Mouse (Mus musculus) mature B cell (primary cell): Measurements from ENCODE around the gene Grin1.
"Not testable (repeated sequence)": the region's sequence is repeated elsewhere in the genome, so short reads cannot be mapped to it uniquely, and the experiment has no call there.

Experiments used
- in situ Hi-C: fragments of 300-500 bp; cut with MboI; formaldehyde crosslinking; loops from 2 replicates; pipeline ENCODE4 v1.14.3; 2019

The Grin1 gene

GRCm38 (mm10) chr2:25256443-25257109, 62.4 kb downstream of the Grin1 start:
- in situ Hi-C loops: not testable (repeated sequence)

GRCm38 (mm10) chr2:25255284-25255779, 63.7 kb downstream of the Grin1 start, which contains the start of gene Tmem203:
TSS of gene Tmem203 (plus strand) at chr2:25255439.
- in situ Hi-C loops: no loop called here

- in situ Hi-C loops: no loop called here
Measured at GRCm38 (mm10) chr2:25252331-25252730, 66.7 kb downstream of the Grin1 start.

- in situ Hi-C loops: no loop called here
Measured at GRCm38 (mm10) chr2:25246183-25247072, 72.6 kb downstream of the Grin1 start, which contains the start of gene AL732309.1. TSS of gene AL732309.1 (minus strand) at chr2:25246863.

GRCm38 (mm10) chr2:25244144-25244543, 74.8 kb downstream of the Grin1 start:
- in situ Hi-C loops: no loop called here

GRCm38 (mm10) chr2:25243342-25243741, 75.6 kb downstream of the Grin1 start:
- in situ Hi-C loops: no loop called here

- in situ Hi-C loops: no loop called here
Measured at GRCm38 (mm10) chr2:25242101-25242506, 76.9 kb downstream of the Grin1 start, which contains the start of the genes Rnf208 and Cysrt1. TSS of gene Rnf208 (plus strand) at chr2:25242255. TSS of gene Cysrt1 (minus strand) at chr2:25242452.

- in situ Hi-C loops: no loop called here
Measured at GRCm38 (mm10) chr2:25241438-25241775, 77.6 kb downstream of the Grin1 start.
